18 mouse cellular contexts compared by ENCODE assay signal in the genomic region with DNA sequence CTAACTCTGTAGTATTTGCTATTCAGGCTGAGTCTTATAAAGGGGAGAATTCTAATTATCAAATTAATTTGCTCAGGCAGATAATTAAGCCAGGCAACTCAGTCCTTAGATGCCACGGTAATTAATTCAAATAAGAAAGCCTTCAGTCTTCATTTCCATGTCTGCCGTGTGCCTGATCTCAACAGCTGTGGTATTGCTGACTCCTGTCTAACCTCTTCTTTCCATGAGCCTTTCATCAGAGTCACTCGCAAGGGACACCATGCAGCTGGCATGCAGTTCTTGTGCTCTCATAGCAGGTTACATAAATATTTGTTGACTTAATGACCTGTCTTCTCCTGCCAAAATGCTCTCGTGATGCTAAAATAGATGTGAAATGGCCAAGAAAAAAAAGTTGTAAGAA. TPM values are rescaled to one million over a fixed set of nuclear protein-coding genes. Genes with fewer than 3 reads are reported as not detected.
DNase-seq lines count a peak whose midpoint lies in the region; ATAC-seq lines count a peak whose summit lies in the region.
"Had no signal": no experiment of that assay in that cellular context is flagged by ENCODE, and none has a peak within 500 bp of the region (broad histone marks: within the 10 kb centered on the region; RNA-seq: fewer than 3 reads in every experiment).

No protein-coding gene starts in this region.

- DNase-seq in hindbrain, embryonic 10.5 days (ENCODE audit: low spot score), result no peak
- peak; percentile 5 for DNase-seq in adipocyte (ENCODE audit: low spot score)
- DNase-seq in layer of hippocampus, postnatal 10 days (ENCODE audit: low spot score in 2 of 2), result no peak
- DNase-seq in urinary bladder, adult 18-20 months (ENCODE audit: low spot score in 2 of 2), result no peak
- DNase-seq: B cell, adult 2 months; gastrocnemius, postnatal 36 days; kidney, adult 9 months; right cerebral cortex, adult 18-20 months had no signal

- H3K36me3 ChIP-seq in hindbrain, embryonic 12.5 days, result no peaks in the 10 kb centered on the region
- no peaks in the 10 kb centered on the region for H3K36me3 ChIP-seq in hindbrain, embryonic 10.5 days
- no peaks in the 10 kb centered on the region for H3K36me3 ChIP-seq in hindbrain, embryonic 16.5 days (ENCODE audit: control insufficient read depth, insufficient read depth, low read length)
- no peaks in the 10 kb centered on the region for H3K36me3 ChIP-seq in midbrain, embryonic 15.5 days (replicated peaks)
- H3K36me3 ChIP-seq: embryonic facial prominence, embryonic 13.5 days; heart, embryonic 13.5 days; limb, embryonic 15.5 days had no signal

- H3K27ac ChIP-seq in hindbrain, embryonic 12.5 days, result no peak overlapping the region
- no peak overlapping the region for H3K27ac ChIP-seq in hindbrain, embryonic 10.5 days
- no peak overlapping the region for H3K27ac ChIP-seq in hindbrain, embryonic 16.5 days (ENCODE audit: low read depth, low read length)
- H3K27ac ChIP-seq in midbrain, embryonic 15.5 days, result no peak overlapping the region
- H3K27ac ChIP-seq: embryonic facial prominence, embryonic 13.5 days; heart, embryonic 13.5 days; limb, embryonic 15.5 days had no signal

- H3K9me3 ChIP-seq in hindbrain, embryonic 12.5 days (replicated peaks), result no peaks in the 10 kb centered on the region
- H3K9me3 ChIP-seq in hindbrain, embryonic 10.5 days, result no peaks in the 10 kb centered on the region
- no peaks in the 10 kb centered on the region for H3K9me3 ChIP-seq in hindbrain, embryonic 16.5 days (ENCODE audit: control insufficient read depth, low read length)
- H3K9me3 ChIP-seq in midbrain, embryonic 15.5 days, result no peaks in the 10 kb centered on the region
- H3K9me3 ChIP-seq: embryonic facial prominence, embryonic 13.5 days; heart, embryonic 13.5 days; limb, embryonic 15.5 days had no signal

- no peaks in the 10 kb centered on the region for H3K4me1 ChIP-seq in hindbrain, embryonic 12.5 days
- no peaks in the 10 kb centered on the region for H3K4me1 ChIP-seq in hindbrain, embryonic 10.5 days (replicated peaks)
- H3K4me1 ChIP-seq in hindbrain, embryonic 16.5 days (ENCODE audit: control insufficient read depth, insufficient read depth, low read depth, low read length), result no peaks in the 10 kb centered on the region; the same call in 1 of the 2 replicates
- H3K4me1 ChIP-seq in midbrain, embryonic 15.5 days, result no peaks in the 10 kb centered on the region
- H3K4me1 ChIP-seq: limb, embryonic 15.5 days had no signal

- ATAC-seq in hindbrain, embryonic 12.5 days (ENCODE audit: low FRiP score), result 0 out of 2 replicates have a peak, but pooled peaks have one; percentile 46
- peak; percentile 65 for ATAC-seq in hindbrain, embryonic 16.5 days
- ATAC-seq in midbrain, embryonic 15.5 days (replicated peaks), result peak; percentile 63
- ATAC-seq in activated CD4-positive, CD25-positive, alpha-beta regulatory T cell, adult 4 months, result no peak

- 45% methylated on average over 4 of the region's 4 CpGs for WGBS in hindbrain, embryonic 12.5 days
- 69% methylated on average over 4 of the region's 4 CpGs for WGBS in hindbrain, embryonic 10.5 days
- 30% methylated on average over 4 of the region's 4 CpGs for WGBS in hindbrain, embryonic 16.5 days
- 32% methylated on average over 4 of the region's 4 CpGs for WGBS in midbrain, embryonic 15.5 days

- no peak overlapping the region for H3K4me2 ChIP-seq in hindbrain, embryonic 12.5 days (replicated peaks)
- no peak overlapping the region for H3K4me2 ChIP-seq in hindbrain, embryonic 16.5 days (ENCODE audit: low read length)
- H3K4me2 ChIP-seq in midbrain, embryonic 15.5 days, result no peak overlapping the region
- H3K4me2 ChIP-seq: embryonic facial prominence, embryonic 13.5 days; heart, embryonic 13.5 days; limb, embryonic 15.5 days had no signal

- no peaks in the 10 kb centered on the region for H3K27me3 ChIP-seq in hindbrain, embryonic 12.5 days
- H3K27me3 ChIP-seq in hindbrain, embryonic 10.5 days (ENCODE audit: insufficient read depth, poor library complexity, severe bottlenecking), result no peaks in the 10 kb centered on the region
- no peaks in the 10 kb centered on the region for H3K27me3 ChIP-seq in hindbrain, embryonic 16.5 days (replicated peaks; ENCODE audit: control insufficient read depth, insufficient read depth, low read length)
- H3K27me3 ChIP-seq in midbrain, embryonic 15.5 days (replicated peaks), result no peaks in the 10 kb centered on the region
- H3K27me3 ChIP-seq: embryonic facial prominence, embryonic 13.5 days; heart, embryonic 13.5 days; limb, embryonic 15.5 days had no signal

- H3K4me3 ChIP-seq in hindbrain, embryonic 12.5 days, result no peak overlapping the region
- H3K4me3 ChIP-seq in hindbrain, embryonic 10.5 days, result no peak overlapping the region
- no peak overlapping the region for H3K4me3 ChIP-seq in hindbrain, embryonic 16.5 days (ENCODE audit: low read length)
- H3K4me3 ChIP-seq in midbrain, embryonic 15.5 days, result no peak overlapping the region
- H3K4me3 ChIP-seq: embryonic facial prominence, embryonic 13.5 days; heart, embryonic 13.5 days; limb, embryonic 15.5 days had no signal

- no peak overlapping the region for H3K9ac ChIP-seq in hindbrain, embryonic 12.5 days
- no peak overlapping the region for H3K9ac ChIP-seq in hindbrain, embryonic 16.5 days (ENCODE audit: low read depth, low read length)
- H3K9ac ChIP-seq in midbrain, embryonic 15.5 days, result no peak overlapping the region
- H3K9ac ChIP-seq: embryonic facial prominence, embryonic 13.5 days; heart, embryonic 13.5 days; limb, embryonic 15.5 days had no signal

RNA-seq across cellular contexts. Expression of gene Prkg2, which starts 41.4 kb away (rescaled TPM):
- polyA plus RNA-seq in hindbrain, embryonic 12.5 days (2016; fragmentation: Nextera tagmentation; extraction: Ambion mirVana), result 2.8 TPM in 2 replicates
- 1.3 and 1.6 TPM in 2 replicates for polyA plus RNA-seq in hindbrain, embryonic 10.5 days (2016; fragmentation: Nextera tagmentation; extraction: Ambion mirVana)
- polyA plus RNA-seq in hindbrain, embryonic 16.5 days (2015; fragmentation: Nextera tagmentation; extraction: Ambion mirVana), result 1.5 and 1.7 TPM in 2 replicates
- 1.7 and 2.7 TPM in 2 replicates for polyA plus RNA-seq in midbrain, embryonic 15.5 days (2015; fragmentation: Nextera tagmentation; extraction: Ambion mirVana)
- polyA plus RNA-seq in activated CD4-positive, CD25-positive, alpha-beta regulatory T cell, adult 4 months (2017; shearing (Covaris generic)), result not detected
- total RNA-seq in layer of hippocampus, postnatal 10 days (2021), result 1 to 10 TPM; 2.3 to 2.4 TPM
- total RNA-seq: hematopoietic stem cell, adult 5-6 weeks; megakaryocyte, adult 5-6 weeks had no signal
- polyA plus RNA-seq: testis, adult 2 months had no signal
